Mouse (Mus musculus) embryo, embryonic 11 days (tissue): ENCODE data around the gene Mreg.

Experiments used
- DNase-seq: peaks from one replicate; pipeline ENCODE4 v3.0.0-alpha.2; 2015

Gene Mreg

GRCm38 (mm10) chr1:72188142-72188738 lies 23.9 kb downstream of the Mreg start:
- no peak for DNase-seq

GRCm38 (mm10) chr1:72187486-72187885 lies 24.6 kb downstream of the Mreg start:
- DNase-seq: no peak

GRCm38 (mm10) chr1:72186151-72186550 lies 26.0 kb downstream of the Mreg start:
- no peak for DNase-seq

- DNase-seq: no peak
These were observed 28.6 kb downstream of the Mreg start for GRCm38 (mm10) chr1:72183554-72183953.

GRCm38 (mm10) chr1:72182930-72183499 lies 29.1 kb downstream of the Mreg start:
- peak; percentile 60 for DNase-seq

GRCm38 (mm10) chr1:72179947-72180346 lies 32.2 kb downstream of the Mreg start:
- DNase-seq: no peak

GRCm38 (mm10) chr1:72176239-72176638 lies 35.9 kb downstream of the Mreg start:
- DNase-seq: no peak

GRCm38 (mm10) chr1:72174183-72174582 lies 37.9 kb downstream of the Mreg start:
- no peak for DNase-seq

GRCm38 (mm10) chr1:72173402-72174051 lies 38.6 kb downstream of the Mreg start:
- DNase-seq: no peak

GRCm38 (mm10) chr1:72172788-72173187 lies 39.3 kb downstream of the Mreg start:
- DNase-seq: no peak

- peak; percentile 29 for DNase-seq
These were observed 40.9 kb downstream of the Mreg start for GRCm38 (mm10) chr1:72171001-72171860.

- no peak for DNase-seq
These were observed 45.1 kb downstream of the Mreg start for GRCm38 (mm10) chr1:72167024-72167423.

GRCm38 (mm10) chr1:72166468-72166814 lies 45.7 kb downstream of the Mreg start:
- no peak for DNase-seq

GRCm38 (mm10) chr1:72165723-72166467 lies 46.2 kb downstream of the Mreg start:
- DNase-seq: no peak

GRCm38 (mm10) chr1:72160321-72160720 lies 51.8 kb downstream of the Mreg start:
- no peak for DNase-seq

- DNase-seq: no peak
These were observed 67.1 kb downstream of the Mreg start for GRCm38 (mm10) chr1:72145041-72145440.

- DNase-seq: no peak
These were observed 67.7 kb downstream of the Mreg start for GRCm38 (mm10) chr1:72144426-72144825.

GRCm38 (mm10) chr1:72141893-72142480 lies 70.1 kb downstream of the Mreg start:
- peak; percentile 81 for DNase-seq

GRCm38 (mm10) chr1:72136101-72136500 lies 76.0 kb downstream of the Mreg start:
- DNase-seq: no peak

GRCm38 (mm10) chr1:72134534-72134933 lies 77.6 kb downstream of the Mreg start:
- no peak for DNase-seq

- peak; percentile 88 for DNase-seq
These were observed 88.4 kb downstream of the Mreg start for GRCm38 (mm10) chr1:72123434-72124297.
